Mouse (Mus musculus) MEL (cell line): ENCODE measurements around the gene Acer1. TPM values are rescaled to one million over a fixed set of nuclear protein-coding genes. Genes with fewer than 3 reads are reported as not detected.

Source experiments
- DNase-seq: peaks from one replicate; pipeline ENCODE4 v3.0.0; 2011; ENCODE audit warnings: low read depth, low spot score
- H3K27ac ChIP-seq: 2 replicates; pipeline ENCODE4 v1.5.1; 2012; ENCODE audit warnings: low read depth, mild to moderate bottlenecking, control low read depth, low read length, moderate library complexity; ENCODE audit not compliant: control insufficient read depth
- H3K27me3 ChIP-seq, 2 experiments: fragments of 150-350 bp in 1 of 2; sonication (generic) in 1 of 2; 2 replicates each; pipeline ENCODE4 v1.6.1; 2012; ENCODE audit warnings: low read length in 2 of 2, mild to moderate bottlenecking in 2 of 2, improper control_type of control experiment in 1 of 2, moderate library complexity in 1 of 2; ENCODE audit not compliant: insufficient read depth in 2 of 2, control insufficient read depth in 1 of 2
- H3K36me3 ChIP-seq, 2 experiments: 2 replicates each; pipeline ENCODE4 v1.6.1; 2012 to 2014; ENCODE audit warnings: low read length in 2 of 2, improper control_type of control experiment in 1 of 2, inconsistent platforms in 1 of 2, mild to moderate bottlenecking in 1 of 2; ENCODE audit not compliant: insufficient read depth in 2 of 2, control insufficient read depth in 1 of 2
- H3K4me1 ChIP-seq, 2 experiments: fragments of 150-350 bp in 1 of 2; sonication (generic) in 1 of 2; 2 replicates each; pipeline ENCODE4 v1.6.1; 2012; ENCODE audit warnings: low read length in 2 of 2, improper control_type of control experiment in 1 of 2, mild to moderate bottlenecking in 1 of 2; ENCODE audit not compliant: insufficient read depth in 2 of 2, control insufficient read depth in 1 of 2
- H3K4me3 ChIP-seq, 2 experiments: fragments of 150-350 bp in 1 of 2; sonication (generic) in 1 of 2; 2 replicates each; pipeline ENCODE4 v1.5.1; 2012; ENCODE audit warnings: low read depth in 2 of 2, low read length in 2 of 2, mild to moderate bottlenecking in 2 of 2, moderate library complexity in 2 of 2, control low read depth in 1 of 2, improper control_type of control experiment in 1 of 2; ENCODE audit not compliant: control insufficient read depth in 1 of 2, insufficient read depth in 1 of 2
- H3K79me2 ChIP-seq: 2 replicates; pipeline ENCODE4 v1.6.1; 2012; ENCODE audit warnings: mild to moderate bottlenecking, low read length, moderate library complexity; ENCODE audit not compliant: control insufficient read depth, poor library complexity, insufficient read depth
- H3K9ac ChIP-seq: 2 replicates; pipeline ENCODE4 v1.6.1; 2012; ENCODE audit warnings: low read depth, mild to moderate bottlenecking, control low read depth, low read length, moderate library complexity; ENCODE audit not compliant: control insufficient read depth, poor library complexity, severe bottlenecking
- H3K9me3 ChIP-seq: fragments of 150-350 bp; sonication (generic); replicated peaks from 2 replicates; pipeline ENCODE4 v1.6.1; 2012; ENCODE audit warnings: mild to moderate bottlenecking, low read length, improper control_type of control experiment, moderate library complexity; ENCODE audit not compliant: insufficient read depth
- BHLHE40 ChIP-seq: IDR thresholded peaks from 2 replicates; pipeline ENCODE4 v1.6.1; 2012; ENCODE audit warnings: low read depth, mild to moderate bottlenecking, inconsistent platforms, low read length, improper control_type of control experiment, borderline replicate concordance
- CHD1 ChIP-seq: IDR thresholded peaks from 2 replicates; pipeline ENCODE4 v1.6.1; 2012; ENCODE audit warnings: low read depth, mild to moderate bottlenecking, inconsistent platforms, low read length, improper control_type of control experiment
- CHD2 ChIP-seq: IDR thresholded peaks from 2 replicates; pipeline ENCODE4 v1.6.1; 2011; ENCODE audit warnings: low read length, improper control_type of control experiment
- CTCF ChIP-seq, 3 experiments: IDR thresholded peaks in 2 of 3; conservative IDR thresholded peaks in 1 of 3; 2 replicates each; pipeline ENCODE4 v1.5.1; 2011 to 2012; ENCODE audit warnings: low read length in 3 of 3, low read depth in 2 of 3, mild to moderate bottlenecking in 2 of 3, improper control_type of control experiment in 1 of 3, inconsistent platforms in 1 of 3, mixed read lengths in 1 of 3, moderate library complexity in 1 of 3; ENCODE audit not compliant: control insufficient read depth in 1 of 3, insufficient read depth in 1 of 3, poor library complexity in 1 of 3, severe bottlenecking in 1 of 3
- E2F4 ChIP-seq: IDR thresholded peaks from 2 replicates; pipeline ENCODE4 v1.6.1; 2011; ENCODE audit warnings: low read depth, low read length, improper control_type of control experiment, borderline replicate concordance
- ELF1 ChIP-seq: IDR thresholded peaks from 2 replicates; pipeline ENCODE4 v1.6.1; 2014; ENCODE audit warnings: low read depth, mild to moderate bottlenecking, inconsistent platforms, low read length, improper control_type of control experiment, moderate library complexity
- ETS1 ChIP-seq: IDR thresholded peaks from 2 replicates; pipeline ENCODE4 v1.6.1; 2012; ENCODE audit warnings: low read depth, mild to moderate bottlenecking, inconsistent platforms, low read length, improper control_type of control experiment, moderate library complexity
- GABPA ChIP-seq: IDR thresholded peaks from 2 replicates; pipeline ENCODE4 v1.6.1; 2012; ENCODE audit warnings: low read depth, mild to moderate bottlenecking, inconsistent platforms, low read length, improper control_type of control experiment, moderate library complexity
- GATA1 ChIP-seq: IDR thresholded peaks from 2 replicates; pipeline ENCODE4 v1.6.1; 2011; ENCODE audit warnings: low read depth, low read length, improper control_type of control experiment
- MAX ChIP-seq: IDR thresholded peaks from 2 replicates; pipeline ENCODE4 v1.6.1; 2011; ENCODE audit warnings: low read length, improper control_type of control experiment
- MEF2A ChIP-seq: IDR thresholded peaks from 2 replicates; pipeline ENCODE4 v1.6.1; 2014; ENCODE audit warnings: low read depth, mild to moderate bottlenecking, inconsistent platforms, low read length, improper control_type of control experiment; ENCODE audit not compliant: poor library complexity, insufficient replicate concordance, severe bottlenecking; ENCODE audit errors: extremely low read depth
- MXI1 ChIP-seq: IDR thresholded peaks from 2 replicates; pipeline ENCODE4 v1.6.1; 2011; ENCODE audit warnings: mild to moderate bottlenecking, low read depth, low read length, improper control_type of control experiment
- MYC ChIP-seq: IDR thresholded peaks from 2 replicates; pipeline ENCODE4 v1.6.1; 2011; ENCODE audit warnings: low read depth, mild to moderate bottlenecking, low read length, improper control_type of control experiment, moderate library complexity
- NRF1 ChIP-seq: IDR thresholded peaks from 2 replicates; pipeline ENCODE4 v1.6.1; 2014; ENCODE audit warnings: low read depth, mild to moderate bottlenecking, inconsistent platforms, low read length, improper control_type of control experiment, moderate library complexity; ENCODE audit not compliant: poor library complexity, insufficient read depth, severe bottlenecking
- POLR2AphosphoS2 ChIP-seq: IDR thresholded peaks from 2 replicates; pipeline ENCODE4 v1.6.1; 2011; ENCODE audit warnings: low read length, improper control_type of control experiment
- POLR2AphosphoS5 ChIP-seq: IDR thresholded peaks from 2 replicates; pipeline ENCODE4 v1.6.1; 2012; ENCODE audit warnings: low read depth, borderline replicate concordance, mild to moderate bottlenecking, inconsistent platforms, low read length, moderate library complexity, mixed read lengths
- RAD21 ChIP-seq: IDR thresholded peaks from 2 replicates; pipeline ENCODE4 v1.6.1; 2011; ENCODE audit warnings: mild to moderate bottlenecking, low read depth, low read length, improper control_type of control experiment
- SIN3A ChIP-seq: IDR thresholded peaks from 2 replicates; pipeline ENCODE4 v1.6.1; 2012; ENCODE audit warnings: low read length, improper control_type of control experiment, inconsistent platforms
- TBP ChIP-seq: IDR thresholded peaks from 2 replicates; pipeline ENCODE4 v1.8.0; 2011; ENCODE audit warnings: low read depth, low read length, improper control_type of control experiment
- USF2 ChIP-seq, 2 experiments: IDR thresholded peaks; 2 replicates each; pipeline ENCODE4 v1.6.1; 2011 to 2012; ENCODE audit warnings: improper control_type of control experiment in 2 of 2, low read length in 2 of 2, borderline replicate concordance in 1 of 2, inconsistent platforms in 1 of 2, low read depth in 1 of 2, mild to moderate bottlenecking in 1 of 2; ENCODE audit not compliant: insufficient read depth in 1 of 2
- polyA plus RNA-seq, 2 experiments: library from polyadenylated mRNA; stranded (reverse) in 1 of 2; unstranded in 1 of 2; fragments of >175 nt in 1 of 2; fragments of >200 nt in 1 of 2; gene quantifications; 2 replicates each; pipeline versions ENCODE4 v1.2.1 to v1.2.4; 2012; ENCODE audit warnings: low replicate concordance in 2 of 2, low read depth in 1 of 2; ENCODE audit not compliant: insufficient read length in 2 of 2, insufficient read depth in 1 of 2, missing spikeins in 1 of 2
- total RNA-seq: library from RNA; depleted of rRNA; stranded (reverse); fragments of 300-350 nt; gene quantifications from 2 replicates; pipeline ENCODE4 v1.2.3, GENCODE M21; 2012

The Acer1 gene
- total and polyA plus RNA-seq, 3 experiments, result 0.03 TPM; not detected in 2

DNA sequence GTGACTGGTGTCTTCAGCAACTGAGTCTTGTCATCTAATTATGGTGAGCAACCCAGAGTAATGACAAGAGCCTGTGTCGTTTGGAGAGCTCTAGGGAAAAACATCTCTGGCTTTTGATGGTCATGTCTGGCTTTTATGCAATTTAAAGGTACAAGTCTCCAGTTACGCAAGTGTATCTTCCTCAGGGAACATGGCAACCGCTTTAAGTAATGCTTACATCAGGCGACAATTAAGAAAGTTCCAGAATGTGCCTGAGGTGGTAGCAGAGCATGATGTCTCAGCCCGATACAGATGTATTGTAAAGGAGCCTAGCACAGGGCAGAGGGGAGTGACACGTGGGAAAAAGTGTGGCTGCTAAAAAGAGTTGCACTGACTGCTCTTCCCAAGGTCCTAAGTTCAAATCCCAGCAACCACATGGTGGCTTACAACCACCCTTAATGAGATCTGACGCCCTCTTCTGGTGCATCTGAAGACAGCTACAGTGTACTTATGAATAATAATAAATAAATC is 7.0 kb upstream of the Acer1 start:
- Histone ChIP-seq H3K27me3 (no peaks in the 10 kb centered on the region), H3K79me2 (peaks cover 17% of the 10 kb centered on the region), H3K4me1 (peaks cover 0 to 11% of the 10 kb centered on the region in 2 experiments; a peak in 2 of 4 replicates)
- TF ChIP-seq E2F4, result no peak
- no peak for TF ChIP-seq BHLHE40
- TF ChIP-seq MXI1, result no peak
- no peak for TF ChIP-seq GABPA
- no peak for TF ChIP-seq ETS1
- no peak for TF ChIP-seq RAD21
- no peak for TF ChIP-seq POLR2AphosphoS2
- TF ChIP-seq USF2 (IDR thresholded peaks at IDR 0.05; ENCODE audit: borderline replicate concordance in 1 of 2, insufficient read depth in 1 of 2, low read depth in 1 of 2, low read length in 2 of 2), result no peak
- no peak for TF ChIP-seq ELF1
- no peak for TF ChIP-seq CHD2
- TF ChIP-seq NRF1, result no peak
- no peak for TF ChIP-seq MEF2A
- no peak; the same call in 1 of the 2 replicates for TF ChIP-seq MYC
- TF ChIP-seq CHD1, result no peak
- no peak for TF ChIP-seq MAX
- no peak for TF ChIP-seq GATA1
- no peak for TF ChIP-seq TBP
- TF ChIP-seq POLR2AphosphoS5, result no peak
- TF ChIP-seq SIN3A, result no peak
- TF ChIP-seq, all 39 proteins: peak for 0
- no peak overlapping the region for H3K27ac ChIP-seq
- H3K9me3 ChIP-seq, result no peaks in the 10 kb centered on the region
- peaks cover 0 to 8% of the 10 kb centered on the region in 2 experiments; a peak in 3 of 4 replicates for H3K36me3 ChIP-seq
- peak overlapping the region in 1 of 2 experiments; percentile 72; a peak in 2 of 4 replicates for H3K4me3 ChIP-seq
- DNase-seq, result peak; percentile 34
- H3K9ac ChIP-seq, result no peak overlapping the region

DNA sequence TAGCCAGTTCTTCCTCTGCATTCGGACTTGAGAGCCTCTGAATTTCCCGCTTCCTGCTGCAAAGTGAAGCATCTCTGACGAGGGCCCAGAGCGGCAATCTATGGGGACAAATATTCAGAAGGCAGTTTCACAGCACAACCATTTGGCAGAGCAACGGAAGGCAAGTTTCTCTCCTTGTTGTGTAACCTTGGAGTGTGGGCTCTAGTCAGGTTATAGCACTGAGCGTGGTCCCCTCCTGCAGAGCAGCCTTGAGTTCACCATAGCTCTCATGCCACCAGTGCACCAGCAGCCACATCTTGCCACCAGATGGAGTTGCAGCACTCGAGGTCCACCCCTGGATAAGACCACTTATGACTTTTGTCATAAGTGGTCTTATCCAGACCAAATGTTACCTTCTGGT is 6.5 kb upstream of the Acer1 start:
- no peaks in the 10 kb centered on the region for H3K27me3 ChIP-seq
- no peak for DNase-seq
- H3K9ac ChIP-seq, result no peak overlapping the region
- no peak overlapping the region for H3K27ac ChIP-seq
- TF ChIP-seq BHLHE40, result no peak
- peak; percentile 7 to 31 (median 30); a peak in 4 of 6 replicates for TF ChIP-seq CTCF (IDR thresholded peaks at IDR 0.05 in 2 of 3, conservative IDR thresholded peaks at IDR 0.05 in 1 of 3; ENCODE audit: control insufficient read depth in 1 of 3, insufficient read depth in 1 of 3, low read depth in 2 of 3, low read length in 3 of 3, poor library complexity in 1 of 3, severe bottlenecking in 1 of 3)
- no peaks in the 10 kb centered on the region for H3K9me3 ChIP-seq
- no peak overlapping the region for H3K4me3 ChIP-seq
- H3K36me3 ChIP-seq, result peaks cover 0 to 8% of the 10 kb centered on the region in 2 experiments; a peak in 3 of 4 replicates
- peaks cover 0 to 11% of the 10 kb centered on the region in 2 experiments; a peak in 2 of 4 replicates for H3K4me1 ChIP-seq
- H3K79me2 ChIP-seq, result peaks cover 17% of the 10 kb centered on the region
